In genomic region chr3:82288996-82289395, GRCm38 (mm10) we compare ENCODE assay signal across 21 mouse cellular contexts.
A peak's percentile ranks its signal among the peaks of the same experiment; 100 is the strongest.
DNase-seq lines count a peak whose midpoint lies in the region; ATAC-seq and TF ChIP-seq lines count a peak whose summit lies in the region.
"Had no signal": no experiment of that assay in that cellular context is flagged by ENCODE, and none has a peak within 500 bp of the region (broad histone marks: within the 10 kb centered on the region; RNA-seq: fewer than 3 reads in every experiment).

No protein-coding gene starts in this region.

- TF ChIP-seq EP300 in heart, adult 2 months (IDR thresholded peaks at IDR 0.05; ENCODE audit: insufficient read depth, low read depth, low read length): no peak
- TF ChIP-seq EP300 in CH12.LX (IDR thresholded peaks at IDR 0.05; ENCODE audit: low read length): no peak

- TF ChIP-seq RAD21 in CH12.LX (IDR thresholded peaks at IDR 0.05; ENCODE audit: low read depth, low read length): no peak

- no peaks in the 10 kb centered on the region for H3K79me2 ChIP-seq in heart, adult 2 months (replicated peaks; ENCODE audit: control insufficient read depth, insufficient read depth, low read length)
- H3K79me2 ChIP-seq in CH12.LX (replicated peaks; ENCODE audit: control insufficient read depth, extremely low read depth, insufficient read depth, poor library complexity, severe bottlenecking) (no peaks in the 10 kb centered on the region), myocyte (ENCODE audit: control insufficient read depth, insufficient read depth) (no peaks in the 10 kb centered on the region)

- H3K27ac ChIP-seq in heart, adult 2 months: no peak overlapping the region
- no peak overlapping the region for H3K27ac ChIP-seq in CH12.LX (ENCODE audit: insufficient read depth, low read depth)
- H3K27ac ChIP-seq: embryonic facial prominence, embryonic 10.5 days; embryonic facial prominence, embryonic 12.5 days; forebrain, embryonic 13.5 days; forebrain, embryonic 15.5 days had no signal

- intact Hi-C loops in heart, adult 2 months (cut with DNase I): no loop called here
- intact Hi-C loops in heart, postnatal 10 days (cut with DNase I): no loop called here

- TF ChIP-seq POLR2A in heart, adult 2 months (IDR thresholded peaks at IDR 0.05; ENCODE audit: insufficient read depth, low read depth, low read length): no peak
- TF ChIP-seq POLR2A in CH12.LX (IDR thresholded peaks at IDR 0.05; ENCODE audit: low read depth, low read length) (no peak), myocyte (IDR thresholded peaks at IDR 0.05; ENCODE audit: insufficient read length, low read depth) (no peak)

- H3K9ac ChIP-seq in heart, adult 2 months (ENCODE audit: low read depth, low read length): no peak overlapping the region
- H3K9ac ChIP-seq in CH12.LX (ENCODE audit: insufficient read depth, low read depth): no peak overlapping the region
- H3K9ac ChIP-seq: embryonic facial prominence, embryonic 12.5 days; forebrain, embryonic 13.5 days; forebrain, embryonic 15.5 days; forebrain, postnatal 0 days had no signal

- no peak overlapping the region for H3ac ChIP-seq in myocyte (ENCODE audit: control insufficient read depth, insufficient read length)

- in situ Hi-C loops in CH12.LX (cut with MboI; ENCODE audit: low pct_ligation_motif_present, low pct_unique_long_range_greater_than_20kb, low sequenced_read_pairs): no loop called here

- H3K27me3 ChIP-seq in heart, adult 2 months (ENCODE audit: control insufficient read depth, insufficient read depth, low read length): no peaks in the 10 kb centered on the region
- H3K27me3 ChIP-seq in CH12.LX (replicated peaks) (no peaks in the 10 kb centered on the region), myocyte (ENCODE audit: control insufficient read depth, insufficient read depth, insufficient read length) (no peaks in the 10 kb centered on the region)
- H3K27me3 ChIP-seq: embryonic facial prominence, embryonic 12.5 days; forebrain, embryonic 13.5 days; forebrain, embryonic 15.5 days had no signal

- H3K4me2 ChIP-seq in CH12.LX (ENCODE audit: insufficient read depth, low read depth, poor library complexity, severe bottlenecking) (peak overlapping the region; percentile 38; the same call in 1 of the 2 replicates), myocyte (ENCODE audit: low read depth) (peak overlapping the region; percentile 43)
- H3K4me2 ChIP-seq: embryonic facial prominence, embryonic 12.5 days; forebrain, embryonic 13.5 days; forebrain, embryonic 15.5 days had no signal

- H3K36me3 ChIP-seq in heart, adult 2 months (ENCODE audit: control insufficient read depth, insufficient read depth, low read length): no peaks in the 10 kb centered on the region
- H3K36me3 ChIP-seq in CH12.LX (replicated peaks in 1 of 2; ENCODE audit: control insufficient read depth in 1 of 2, insufficient read depth in 1 of 2, low read length in 1 of 2): no peaks in the 10 kb centered on the region
- H3K36me3 ChIP-seq in myocyte (ENCODE audit: control insufficient read depth, insufficient read depth): no peaks in the 10 kb centered on the region
- H3K36me3 ChIP-seq: embryonic facial prominence, embryonic 10.5 days; embryonic facial prominence, embryonic 12.5 days; forebrain, embryonic 15.5 days; G1E had no signal

- 0 out of 2 replicates have a peak, but pooled peaks have one; percentile 6 for TF ChIP-seq CTCF in heart, adult 2 months (IDR thresholded peaks at IDR 0.05)
- TF ChIP-seq CTCF in CH12.LX (conservative IDR thresholded peaks at IDR 0.05 in 1 of 2, IDR thresholded peaks at IDR 0.05 in 1 of 2; ENCODE audit: low read depth in 2 of 2, low read length in 2 of 2): no peak

- no peaks in the 10 kb centered on the region for H3K4me1 ChIP-seq in heart, adult 2 months (ENCODE audit: control insufficient read depth, insufficient read depth, low read length)
- H3K4me1 ChIP-seq in CH12.LX (ENCODE audit: control insufficient read depth in 1 of 2, insufficient read depth in 2 of 2): no peaks in the 10 kb centered on the region
- H3K4me1 ChIP-seq: embryonic facial prominence, embryonic 10.5 days; embryonic facial prominence, embryonic 12.5 days; forebrain, embryonic 13.5 days; forebrain, embryonic 15.5 days had no signal

- dilution Hi-C loops in CH12.LX (cut with MboI; ENCODE audit: extremely low pct_ligation_motif_present, extremely low pct_unique_long_range_greater_than_20kb, low sequenced_read_pairs): no loop called here

- no peak for ATAC-seq in megakaryocyte-erythroid progenitor cell, adult 5-6 weeks (replicated peaks; ENCODE audit: low FRiP score, low TSS enrichment, poor library complexity, severe bottlenecking)
- ATAC-seq: activated CD4-positive, CD25-positive, alpha-beta regulatory T cell, adult 4 months; forebrain, embryonic 13.5 days; forebrain, embryonic 15.5 days; forebrain, postnatal 0 days; Patski had no signal

- no peak for DNase-seq in heart, adult 2 months
- DNase-seq in heart, postnatal 10 days: no peak
- DNase-seq in CH12.LX (ENCODE audit: extremely low read depth): no peak
- DNase-seq: adrenal gland, adult 8-10 months; adrenal gland, postnatal 14 days; adrenal gland, postnatal 36 days; cerebellum, adult 11-12 months; cerebellum, adult 2 months; cerebellum, adult 9-10 months; cerebellum, postnatal 10 days; cerebellum, postnatal 25 days; forebrain, postnatal 0 days had no signal

- no peak overlapping the region for H3K4me3 ChIP-seq in heart, adult 2 months
- H3K4me3 ChIP-seq in CH12.LX (replicated peaks in 1 of 3; ENCODE audit: low read depth in 2 of 3, low read length in 2 of 3, poor library complexity in 1 of 3) (no peak overlapping the region), myocyte (no peak overlapping the region)
- H3K4me3 ChIP-seq: embryonic facial prominence, embryonic 10.5 days; embryonic facial prominence, embryonic 12.5 days; forebrain, embryonic 13.5 days; forebrain, embryonic 15.5 days had no signal

- H3K9me3 ChIP-seq in CH12.LX (replicated peaks; ENCODE audit: low read length): no peaks in the 10 kb centered on the region
- H3K9me3 ChIP-seq: embryonic facial prominence, embryonic 10.5 days; embryonic facial prominence, embryonic 12.5 days; forebrain, embryonic 13.5 days; forebrain, embryonic 15.5 days; G1E had no signal

- 69% methylated on average over 6 of the region's 6 CpGs for WGBS in heart, adult 2 months

TF ChIP-seq in CH12.LX, 34 proteins besides CTCF, POLR2A, EP300 and RAD21:
- no peak for TF ChIP-seq JUND (conservative IDR thresholded peaks at IDR 0.05; ENCODE audit: low read depth, low read length)
- no peak for TF ChIP-seq NRF1 (IDR thresholded peaks at IDR 0.05; ENCODE audit: low read depth, low read length)
- no peak for TF ChIP-seq MAFK (IDR thresholded peaks at IDR 0.05; ENCODE audit: insufficient replicate concordance, low read length)
- no peak for TF ChIP-seq ELF1 (IDR thresholded peaks at IDR 0.05; ENCODE audit: low read depth, low read length)
- TF ChIP-seq USF1 (IDR thresholded peaks at IDR 0.05; ENCODE audit: low read depth, low read length): no peak

TF ChIP-seq in myocyte, 11 proteins besides CTCF, POLR2A, EP300 and RAD21:
- TF ChIP-seq REST (IDR thresholded peaks at IDR 0.05; ENCODE audit: insufficient read depth, insufficient read length): no peak
- TF ChIP-seq MYOG (IDR thresholded peaks at IDR 0.05; ENCODE audit: control insufficient read depth in 1 of 3, insufficient read depth in 1 of 3, insufficient read length in 2 of 3, low read depth in 2 of 3): no peak
- no peak for TF ChIP-seq POLR2AphosphoS2 (IDR thresholded peaks at IDR 0.05; ENCODE audit: insufficient read length, low read depth)
- no peak for TF ChIP-seq CEBPB (IDR thresholded peaks at IDR 0.05; ENCODE audit: insufficient read depth, poor library complexity, severe bottlenecking)
- no peak for TF ChIP-seq TCF12 (IDR thresholded peaks at IDR 0.05; ENCODE audit: insufficient read depth, poor library complexity, severe bottlenecking)
- no peak for TF ChIP-seq E2F4 (IDR thresholded peaks at IDR 0.05; ENCODE audit: insufficient read depth)
- no peak for TF ChIP-seq USF1 (IDR thresholded peaks at IDR 0.05; ENCODE audit: low read depth)
- TF ChIP-seq MAX (IDR thresholded peaks at IDR 0.05; ENCODE audit: low read depth): no peak
- TF ChIP-seq MYOD1 (IDR thresholded peaks at IDR 0.05; ENCODE audit: control insufficient read depth in 1 of 3, insufficient read length in 2 of 3, low read depth in 2 of 3): no peak
- no peak for TF ChIP-seq SRF (IDR thresholded peaks at IDR 0.05; ENCODE audit: control insufficient read depth, insufficient read length, low read depth)
- TF ChIP-seq TCF3 (IDR thresholded peaks at IDR 0.05; ENCODE audit: insufficient read length, low read depth): no peak
